Mouse (Mus musculus): ENCODE measurements around the gene Entpd4b. TPM values are rescaled to one million over a fixed set of nuclear protein-coding genes. Genes with fewer than 3 reads are reported as not detected.
"Not testable (repeated sequence)": the region's sequence is repeated elsewhere in the genome, so short reads cannot be mapped to it uniquely, and the experiment has no call there.

Gene Entpd4b
- polyA plus RNA-seq, 1 experiment from 2014 or later, result 8.7 TPM

DNA sequence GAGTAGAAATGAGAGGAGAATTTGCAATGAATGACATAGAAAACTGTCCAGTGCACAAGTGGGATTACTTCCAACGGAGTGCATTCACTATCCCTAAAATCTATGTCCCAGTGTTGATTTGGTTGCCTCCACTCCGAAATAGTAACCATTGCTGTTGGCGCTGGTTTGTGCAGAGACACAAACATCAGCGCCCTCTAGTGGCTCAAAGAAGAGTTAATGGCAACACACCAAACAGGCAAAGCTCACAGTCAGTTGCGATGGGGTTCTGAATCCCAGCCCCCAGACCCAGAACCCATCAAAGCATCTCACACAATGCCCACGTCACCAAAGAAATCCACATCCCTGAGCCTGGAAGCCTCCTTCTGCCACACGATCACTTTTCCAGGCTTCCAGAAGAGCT lies 11.2 kb upstream of the Entpd4b start:
- DNase-seq (ENCODE audit: low spot score); H3K27me3 ChIP-seq (replicated peaks; ENCODE audit: control insufficient read depth, insufficient read depth, low read length); H3K4me2 ChIP-seq (ENCODE audit: low read length); H3K36me3 ChIP-seq (ENCODE audit: control insufficient read depth, insufficient read depth, low read length); H3K9me3 ChIP-seq (replicated peaks; ENCODE audit: control insufficient read depth, low read length); H3K4me1 ChIP-seq (ENCODE audit: control insufficient read depth, insufficient read depth, low read length); H3K27ac ChIP-seq (ENCODE audit: low read depth, low read length); H3K4me3 ChIP-seq (ENCODE audit: low read depth, low read length); H3K9ac ChIP-seq (ENCODE audit: low read length); ATAC-seq: not testable (repeated sequence)
- no CpG with 5 or more reads among the region's 7 CpGs for WGBS

DNA sequence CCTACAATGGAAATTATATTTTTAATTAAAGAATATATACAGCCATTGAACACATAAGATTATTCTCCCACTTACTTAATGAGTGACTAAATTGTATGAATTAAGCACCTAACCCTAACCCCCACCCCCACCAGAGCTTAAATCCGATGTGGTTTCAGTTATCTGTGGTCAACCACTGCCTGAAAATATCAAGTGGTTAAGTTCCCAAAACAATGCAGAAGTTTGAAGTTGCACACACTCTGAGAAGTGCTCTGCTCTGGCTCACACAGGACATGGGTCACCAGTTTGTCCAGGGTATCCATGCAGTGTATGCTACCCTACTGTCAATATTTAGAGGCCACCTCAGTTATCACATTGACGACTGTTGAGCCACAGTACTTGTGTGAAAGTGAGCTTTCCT lies 10.2 kb upstream of the Entpd4b start:
- H3K36me3 ChIP-seq (ENCODE audit: control insufficient read depth, insufficient read depth, low read length); H3K9ac ChIP-seq (ENCODE audit: low read length); DNase-seq (ENCODE audit: low spot score); H3K4me1 ChIP-seq (ENCODE audit: control insufficient read depth, insufficient read depth, low read length); H3K9me3 ChIP-seq (replicated peaks; ENCODE audit: control insufficient read depth, low read length); H3K27ac ChIP-seq (ENCODE audit: low read depth, low read length); ATAC-seq; H3K4me2 ChIP-seq (ENCODE audit: low read length); H3K4me3 ChIP-seq (ENCODE audit: low read depth, low read length); H3K27me3 ChIP-seq (replicated peaks; ENCODE audit: control insufficient read depth, insufficient read depth, low read length): not testable (repeated sequence)
- no CpG with 5 or more reads among the region's 2 CpGs for WGBS

DNA sequence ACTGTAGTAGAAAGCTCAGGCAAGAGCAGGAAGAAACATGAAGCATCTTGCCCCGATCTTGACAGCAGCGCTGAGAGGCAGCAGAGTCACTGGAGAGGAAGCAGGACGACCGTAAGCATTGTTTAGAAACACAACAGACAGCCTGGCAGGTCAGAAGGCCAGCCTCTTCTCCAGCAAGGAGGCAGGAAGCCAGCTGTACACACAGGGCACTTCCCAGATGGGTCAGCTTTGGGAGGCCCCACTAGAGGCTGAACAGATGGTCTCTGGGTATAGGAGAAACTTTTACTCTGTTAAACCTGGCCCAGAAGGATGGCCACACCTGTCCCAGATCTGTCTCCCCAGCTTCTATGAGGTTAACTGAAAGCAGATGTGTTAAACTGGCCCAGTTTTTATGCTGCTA lies 7.9 kb upstream of the Entpd4b start:
- DNase-seq (ENCODE audit: low spot score); H3K4me1 ChIP-seq (ENCODE audit: control insufficient read depth, insufficient read depth, low read length); H3K9ac ChIP-seq (ENCODE audit: low read length); H3K36me3 ChIP-seq (ENCODE audit: control insufficient read depth, insufficient read depth, low read length); H3K4me2 ChIP-seq (ENCODE audit: low read length); ATAC-seq; H3K9me3 ChIP-seq (replicated peaks; ENCODE audit: control insufficient read depth, low read length); H3K4me3 ChIP-seq (ENCODE audit: low read depth, low read length); H3K27ac ChIP-seq (ENCODE audit: low read depth, low read length); H3K27me3 ChIP-seq (replicated peaks; ENCODE audit: control insufficient read depth, insufficient read depth, low read length): not testable (repeated sequence)
- no CpG with 5 or more reads among the region's 4 CpGs for WGBS

DNA sequence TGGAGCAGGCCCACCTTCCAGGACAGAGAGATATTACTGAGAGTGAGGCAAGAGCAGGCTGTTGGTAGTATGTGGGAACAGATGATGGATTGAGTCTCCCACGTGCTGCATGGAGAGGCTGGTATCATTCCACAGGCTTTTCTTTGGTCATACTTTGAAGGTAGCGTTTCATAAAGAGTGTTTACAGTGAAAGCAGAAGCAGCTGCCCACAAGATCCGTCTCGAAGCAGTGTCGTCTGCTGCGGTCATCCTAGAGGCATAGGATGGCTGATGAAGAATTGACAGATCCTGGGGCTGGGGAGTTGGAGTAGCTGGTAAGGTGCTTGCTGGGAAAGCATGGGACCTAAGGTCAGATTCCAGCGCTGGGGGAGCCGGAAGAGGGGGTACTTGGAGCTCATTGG lies 1.6 kb downstream of the Entpd4b start:
- no CpG with 5 or more reads among the region's 8 CpGs for WGBS
- H3K36me3 ChIP-seq (ENCODE audit: control insufficient read depth, insufficient read depth, low read length); H3K4me3 ChIP-seq (ENCODE audit: low read depth, low read length); H3K9ac ChIP-seq (ENCODE audit: low read length); H3K4me2 ChIP-seq (ENCODE audit: low read length); H3K4me1 ChIP-seq (ENCODE audit: control insufficient read depth, insufficient read depth, low read length); H3K9me3 ChIP-seq (replicated peaks; ENCODE audit: control insufficient read depth, low read length); H3K27me3 ChIP-seq (replicated peaks; ENCODE audit: control insufficient read depth, insufficient read depth, low read length); H3K27ac ChIP-seq (ENCODE audit: low read depth, low read length); ATAC-seq; DNase-seq (ENCODE audit: low spot score): not testable (repeated sequence)

DNA sequence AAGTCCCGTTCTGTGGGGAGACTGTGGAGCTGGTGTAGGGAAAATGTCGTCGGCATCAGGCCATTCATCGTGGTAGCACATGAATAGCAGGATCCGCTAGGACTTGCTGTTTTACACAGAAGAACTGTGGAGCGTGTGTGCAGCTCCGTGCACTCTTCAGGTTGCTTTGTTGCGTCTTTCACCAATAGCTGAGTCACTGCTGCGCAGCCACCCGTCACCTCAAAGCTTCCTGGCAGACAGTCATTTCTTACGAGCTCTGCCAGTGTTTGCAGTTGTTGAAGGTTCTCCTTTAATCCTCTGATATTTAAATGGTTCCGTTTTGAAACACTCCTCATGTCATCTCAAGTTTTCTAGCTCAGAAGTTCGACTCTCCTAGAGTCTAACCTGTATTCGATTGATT lies 2.3 kb downstream of the Entpd4b start:
- not testable (repeated sequence) for DNase-seq (ENCODE audit: low spot score); H3K4me1 ChIP-seq (ENCODE audit: control insufficient read depth, insufficient read depth, low read length); H3K9ac ChIP-seq (ENCODE audit: low read length); H3K4me3 ChIP-seq (ENCODE audit: low read depth, low read length); H3K36me3 ChIP-seq (ENCODE audit: control insufficient read depth, insufficient read depth, low read length); H3K27ac ChIP-seq (ENCODE audit: low read depth, low read length); H3K4me2 ChIP-seq (ENCODE audit: low read length); H3K9me3 ChIP-seq (replicated peaks; ENCODE audit: control insufficient read depth, low read length); ATAC-seq; H3K27me3 ChIP-seq (replicated peaks; ENCODE audit: control insufficient read depth, insufficient read depth, low read length)
- no CpG with 5 or more reads among the region's 14 CpGs for WGBS

Other genes with a start within 250 kb of the Entpd4b start
- gene Gm16867, start 52.1 kb upstream of the Entpd4b start, polyA plus RNA-seq (2014; fragmentation: Nextera tagmentation; extraction: Ambion mirVana), result not detected in 2 replicates
- gene Gm27179, start 42.9 kb upstream of the Entpd4b start, polyA plus RNA-seq (2014; fragmentation: Nextera tagmentation; extraction: Ambion mirVana), result not detected in 2 replicates